Mouse (Mus musculus) T-cell, adult 2 months (primary cell): ENCODE measurements around the gene Jmjd7.
A peak's percentile ranks its signal among the peaks of the same experiment; 100 is the strongest.

Source experiments
- DNase-seq: peaks from one replicate; pipeline ENCODE4 v3.0.0; 2022; ENCODE audit warnings: low spot score

The Jmjd7 gene

DNA sequence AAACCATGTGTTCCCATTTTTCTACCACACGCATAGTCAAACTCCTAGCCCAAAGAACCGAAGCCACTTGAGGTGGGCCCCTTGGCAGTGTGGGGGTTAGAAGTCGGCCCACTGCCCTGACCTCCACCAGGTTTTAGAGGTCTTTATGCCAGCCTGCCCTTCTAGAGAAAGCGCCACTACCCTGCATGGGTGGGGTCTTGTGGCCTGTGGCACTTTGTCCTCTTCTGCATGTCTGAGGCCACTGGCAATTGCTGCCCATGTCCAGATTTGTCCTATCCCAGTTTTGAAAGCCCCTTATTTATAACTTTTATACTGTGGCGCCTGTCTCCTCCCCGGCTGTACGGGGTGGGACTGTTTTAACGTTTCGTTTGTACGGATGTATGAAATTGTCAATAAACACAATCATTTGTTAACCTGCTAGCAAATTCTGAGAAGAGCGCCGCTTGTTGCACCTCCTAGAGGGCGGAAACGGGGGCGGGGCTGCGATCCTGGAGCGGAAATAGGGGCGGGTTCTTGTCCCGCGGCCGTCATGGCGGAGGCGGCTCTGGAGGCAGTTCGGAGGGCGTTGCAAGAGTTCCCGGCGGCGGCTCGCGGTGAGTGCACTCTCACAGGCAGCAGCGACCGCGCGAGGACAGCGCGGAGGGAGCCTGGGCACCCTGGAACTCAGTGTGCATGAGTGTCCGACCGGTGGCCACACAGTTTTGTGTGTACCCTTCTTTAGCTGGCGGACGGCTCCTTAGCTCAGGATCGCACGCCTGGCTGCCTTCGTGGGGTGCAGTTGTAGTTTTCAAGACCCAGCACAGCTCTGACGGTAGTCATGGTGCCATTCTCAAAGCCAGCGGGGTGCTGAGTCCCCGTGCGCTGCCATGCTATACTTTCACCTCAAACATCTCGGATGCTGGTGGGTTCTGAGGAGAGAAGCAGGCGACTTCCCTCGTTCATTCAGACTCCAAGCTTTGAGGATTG is at the start of gene Jmjd7, which contains the start of gene Gm28042:
Jmjd7 (plus strand) TSS at position 500 of the 966 bp plus-strand sequence.
Gm28042 (plus strand) TSS at position 510 of the 966 bp plus-strand sequence.
- DNase-seq = peak; percentile 95

DNA sequence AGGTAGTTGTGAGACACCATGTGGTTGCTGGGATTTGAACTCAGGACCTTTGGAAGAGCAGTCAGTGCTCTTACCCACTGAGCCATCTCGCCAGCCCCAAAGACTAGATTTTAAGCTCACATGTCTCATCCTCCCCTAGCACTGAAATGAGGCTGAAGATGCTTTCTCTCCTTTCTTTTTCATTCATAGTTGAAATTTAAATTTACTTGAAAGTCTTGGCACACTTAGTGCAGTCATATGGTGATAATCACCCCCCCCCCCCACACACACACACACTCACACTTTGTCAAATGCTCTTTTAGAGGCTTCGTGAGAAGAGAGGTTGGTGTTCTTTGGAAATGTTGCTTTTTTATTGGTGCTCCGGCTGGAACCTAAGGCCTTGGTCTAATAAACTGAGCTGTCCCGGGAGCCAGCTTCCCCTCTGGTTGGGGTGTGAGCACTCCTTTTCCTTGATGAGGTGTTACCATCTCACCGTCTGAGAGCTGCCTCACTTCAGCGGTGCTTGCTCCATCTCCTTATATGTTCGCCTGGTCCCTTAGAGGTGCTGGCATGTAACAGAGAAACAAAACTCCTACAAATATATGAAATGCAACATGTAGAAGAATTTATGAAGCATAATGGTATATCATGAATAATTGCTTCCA is 46.8 kb upstream of the Jmjd7 start:
- DNase-seq = no peak

DNA sequence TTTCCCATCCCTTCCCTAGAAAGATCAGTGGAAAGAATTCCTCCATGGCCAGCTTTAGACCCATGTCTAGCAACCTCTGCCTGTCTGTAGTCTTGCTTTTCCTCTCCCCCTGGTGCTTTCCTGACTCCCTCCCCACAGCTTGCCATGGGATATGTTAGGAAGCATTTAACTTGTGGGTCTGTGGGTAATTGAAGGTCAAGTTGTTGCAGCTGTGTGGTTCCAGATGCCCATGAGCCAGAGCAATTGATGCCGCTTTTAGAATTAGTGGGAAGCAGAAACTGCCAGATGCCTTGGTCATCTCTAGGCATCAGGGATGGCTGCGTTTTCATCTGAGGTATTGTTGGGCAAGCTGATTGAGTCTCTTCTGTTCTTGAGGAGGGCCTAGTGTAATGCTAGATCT is 45.7 kb upstream of the Jmjd7 start:
- no peak for DNase-seq

DNA sequence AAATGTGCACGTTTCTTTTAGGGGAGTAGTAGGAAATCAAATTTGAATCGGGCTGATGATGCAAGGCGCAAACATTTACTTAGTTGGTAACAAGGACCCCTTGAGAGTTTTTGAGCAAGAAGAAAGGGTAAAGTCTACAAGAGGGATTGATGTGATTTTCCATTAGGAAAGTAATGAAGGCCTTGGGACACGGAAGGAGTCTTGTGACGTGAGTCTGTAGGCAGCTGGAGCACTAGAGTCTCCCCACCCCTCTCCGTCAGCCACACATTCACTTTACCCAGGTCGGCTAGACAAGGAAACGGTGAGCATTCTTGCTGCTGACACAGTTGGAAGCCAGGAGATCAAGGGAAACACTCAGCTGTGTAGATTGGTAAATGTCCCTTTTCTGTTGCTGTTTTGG is 41.4 kb upstream of the Jmjd7 start:
- DNase-seq = no peak

DNA sequence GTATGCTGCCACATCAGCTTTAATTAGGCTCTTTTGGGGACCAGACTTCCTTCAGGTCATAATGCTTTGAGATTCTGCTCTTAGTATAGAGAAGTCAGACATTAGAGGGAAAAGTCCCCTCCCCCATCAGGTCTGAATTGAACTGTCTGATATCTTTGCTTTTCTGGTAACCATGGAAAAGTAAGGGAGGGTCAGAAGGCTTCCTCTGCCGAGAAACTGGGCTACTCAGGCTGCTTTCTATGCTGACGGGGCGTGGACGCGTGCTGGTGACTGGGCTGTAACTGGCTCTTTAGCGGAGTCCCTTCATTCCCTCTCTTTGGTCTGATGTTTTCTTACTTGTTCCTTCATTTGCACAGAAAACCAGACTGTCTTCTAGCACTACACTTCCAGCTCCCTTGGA is 40.9 kb upstream of the Jmjd7 start:
- DNase-seq = no peak

DNA sequence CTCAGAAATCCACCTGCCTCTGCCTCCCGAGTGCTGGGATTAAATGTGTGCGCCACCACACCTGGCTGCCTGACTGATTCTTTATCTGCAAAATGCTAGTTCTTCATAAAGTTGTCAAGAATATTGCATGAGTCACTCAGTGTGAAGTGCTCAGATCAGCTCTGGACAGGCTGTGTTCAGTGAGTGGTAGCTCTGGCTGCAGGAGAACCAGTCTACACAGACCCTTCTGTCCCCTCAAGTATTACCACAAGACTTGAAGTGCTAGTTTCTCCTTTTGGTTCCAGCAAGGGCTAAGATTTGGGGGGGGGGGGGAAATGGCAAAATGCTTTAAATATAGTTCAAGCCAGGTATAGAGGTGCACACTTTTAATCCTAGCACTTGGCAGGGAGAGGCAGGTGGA is 39.8 kb upstream of the Jmjd7 start:
- DNase-seq = no peak

DNA sequence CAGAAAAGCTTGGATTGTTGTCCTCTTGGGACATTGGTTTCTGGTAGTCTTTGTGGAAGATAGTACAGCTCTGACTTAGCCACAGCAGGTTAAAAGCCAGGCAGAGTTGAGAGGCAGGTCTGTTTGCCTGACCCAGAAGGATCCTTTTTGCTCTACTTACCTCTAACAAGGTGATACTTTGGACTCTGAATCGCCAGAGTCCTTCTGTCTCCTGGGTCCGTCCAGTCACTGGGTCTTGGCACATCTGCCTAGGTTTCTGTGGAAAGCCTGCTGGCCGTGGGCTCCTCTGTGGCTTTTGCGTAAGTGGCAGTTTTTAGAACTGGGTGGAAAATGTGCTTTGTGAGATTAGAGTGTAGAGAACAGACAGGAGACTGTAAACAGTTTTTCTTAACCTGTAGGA is 38.3 kb upstream of the Jmjd7 start:
- no peak for DNase-seq

DNA sequence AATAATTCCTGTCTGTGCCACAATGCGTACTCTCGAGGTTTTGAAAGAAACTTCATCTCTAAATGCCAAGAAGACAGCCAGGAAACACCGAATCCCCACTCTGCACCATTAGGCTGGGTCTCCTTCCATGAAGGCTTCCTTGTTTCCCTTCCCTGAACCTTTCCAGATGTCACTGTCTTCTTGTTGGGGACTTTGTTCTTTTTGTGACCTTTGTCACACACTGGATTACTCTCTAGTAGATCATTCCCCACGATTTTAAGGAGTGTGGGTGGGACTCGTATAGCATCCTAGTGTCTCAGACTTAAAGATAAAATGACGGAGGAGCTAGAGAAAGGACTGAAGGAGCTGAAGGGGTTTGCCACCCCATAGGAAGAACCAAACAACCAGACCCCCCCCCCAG is 36.4 kb upstream of the Jmjd7 start:
- DNase-seq = no peak

DNA sequence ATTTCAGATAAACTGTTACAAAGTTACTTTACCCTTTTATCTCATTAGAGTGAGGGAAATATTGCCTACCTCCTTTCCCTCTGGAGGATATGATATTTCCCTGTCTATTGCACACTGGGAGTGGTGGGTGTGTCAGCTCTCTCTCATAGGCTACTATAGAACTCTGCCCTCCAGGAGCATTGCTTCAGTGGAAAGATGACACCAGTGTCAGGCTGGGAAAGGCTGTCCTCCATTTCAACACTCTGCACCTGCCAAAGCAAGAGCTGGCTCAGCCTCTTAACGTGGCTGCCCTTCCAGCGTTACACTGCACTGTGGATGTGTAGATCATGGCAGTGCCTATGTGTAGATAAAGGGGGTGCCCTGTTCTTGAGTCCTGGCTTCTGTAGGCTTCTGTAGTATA is 34.9 kb upstream of the Jmjd7 start:
- no peak for DNase-seq

DNA sequence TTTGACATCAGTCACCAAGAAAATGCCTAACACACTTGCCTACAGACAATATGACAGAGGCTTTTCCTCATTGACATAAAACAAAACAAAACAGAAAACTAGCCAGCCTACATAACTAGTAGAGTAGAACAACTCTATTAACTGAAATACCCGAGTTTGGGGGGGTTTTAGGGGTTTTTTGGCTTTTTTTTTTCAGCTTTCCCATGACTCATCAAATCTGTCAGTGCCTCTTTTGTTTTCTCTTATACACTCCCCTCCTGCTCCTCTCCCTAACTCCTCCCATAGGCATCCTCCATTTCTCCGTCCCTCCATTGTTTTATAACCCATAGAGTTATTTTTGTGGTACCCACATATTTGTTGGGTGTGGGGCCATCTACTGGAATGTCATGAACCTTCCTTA is 33.8 kb upstream of the Jmjd7 start:
- no peak for DNase-seq

DNA sequence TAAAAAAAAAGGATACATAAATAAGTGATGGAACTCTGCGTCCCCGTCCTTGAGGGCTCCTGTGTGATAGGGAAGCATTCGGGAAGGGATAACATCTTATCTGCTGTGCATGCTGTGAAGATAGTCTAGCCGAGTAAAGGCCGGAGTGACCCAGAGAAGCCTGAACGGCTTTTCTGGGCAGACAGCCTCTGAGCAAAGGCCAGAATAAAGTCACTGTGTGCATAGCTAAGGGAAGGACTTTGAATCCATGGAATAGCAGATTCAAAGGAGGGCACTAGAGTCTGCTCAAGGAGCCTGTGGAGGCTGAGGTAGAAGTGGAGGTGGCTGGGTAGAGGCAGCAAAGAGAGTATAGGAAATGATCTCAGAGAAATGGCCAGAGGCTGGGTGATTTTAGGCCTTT is 32.4 kb upstream of the Jmjd7 start:
- no peak for DNase-seq

DNA sequence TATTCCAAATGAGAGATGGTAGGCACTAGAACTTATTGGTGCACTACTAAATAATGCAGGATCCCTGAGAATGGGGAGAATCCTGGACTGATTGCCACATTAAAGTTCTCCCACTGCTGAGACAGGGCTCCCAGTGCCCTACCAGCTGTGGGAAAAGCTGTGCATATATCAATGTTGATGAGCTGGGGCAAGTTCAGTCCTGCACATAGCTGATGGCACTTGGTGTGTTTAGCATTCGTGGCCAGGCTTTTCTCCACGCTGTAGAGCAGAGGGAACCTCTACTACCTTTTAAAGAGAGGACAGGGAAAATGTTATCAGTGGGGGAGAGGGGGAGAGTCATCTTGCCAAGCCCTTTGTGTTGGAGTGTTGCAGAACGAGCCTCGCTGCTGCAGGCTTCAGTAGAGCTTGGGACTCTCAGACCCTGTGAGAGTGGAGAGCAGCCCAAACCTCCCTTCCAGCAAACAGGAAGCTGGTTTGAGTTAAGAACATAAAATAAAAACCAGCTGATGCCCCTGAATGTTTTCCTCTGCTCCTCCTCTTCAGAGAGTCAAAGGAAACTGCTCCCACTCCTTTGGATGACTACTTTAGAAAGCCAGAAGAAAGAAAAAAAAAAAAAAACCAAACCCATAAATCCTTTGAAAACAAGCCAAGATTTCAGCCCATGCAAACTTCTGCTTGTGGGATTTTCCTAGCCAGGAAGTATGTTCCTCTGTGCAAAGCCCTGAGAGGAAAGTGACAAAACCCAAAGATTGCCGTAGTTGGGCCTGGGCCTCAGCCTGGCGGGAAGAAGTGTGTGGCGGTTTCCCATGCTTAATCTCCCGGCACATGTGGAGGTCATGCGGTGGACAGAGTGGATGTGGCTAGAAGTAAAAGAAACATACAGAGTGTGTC is 31.6 kb upstream of the Jmjd7 start:
- DNase-seq = no peak

DNA sequence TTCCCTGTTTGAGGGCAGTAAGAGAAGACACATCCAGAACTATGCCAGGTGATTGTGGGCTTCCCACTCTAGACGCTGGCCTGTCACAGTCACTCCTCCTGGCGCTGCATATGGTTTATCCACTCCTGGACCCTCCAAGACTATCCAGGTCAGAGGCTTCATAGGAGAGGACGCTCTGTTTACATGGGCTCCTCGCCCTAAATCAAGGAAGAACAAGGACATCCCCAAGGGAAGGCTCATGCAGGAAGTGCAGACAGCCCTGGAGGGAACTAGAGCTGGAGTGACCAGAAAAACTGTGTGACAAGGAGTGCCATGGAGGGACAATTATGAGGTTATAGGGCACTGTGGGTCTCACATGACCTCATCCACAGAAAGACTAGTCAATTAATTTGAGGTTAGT is 29.9 kb upstream of the Jmjd7 start:
- DNase-seq = no peak

DNA sequence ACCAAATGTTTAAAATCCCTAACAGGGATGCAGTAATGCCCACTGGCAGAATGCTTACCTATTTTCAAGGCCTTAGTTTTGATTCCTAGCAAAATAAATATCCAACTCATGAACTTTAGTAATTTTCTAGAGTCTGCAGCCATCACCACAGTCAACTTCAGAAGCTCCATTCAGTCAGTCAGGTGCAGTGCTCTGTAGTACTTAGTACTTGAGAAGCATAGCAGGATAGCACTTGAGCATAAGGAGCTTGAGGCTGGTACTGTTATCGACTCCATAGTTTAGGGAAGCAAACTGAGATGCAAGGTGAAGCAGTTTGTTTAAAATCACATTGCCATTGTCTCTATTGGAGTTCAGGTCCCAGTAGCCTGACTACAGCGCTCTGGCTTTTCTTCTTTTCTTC is 27.6 kb upstream of the Jmjd7 start:
- DNase-seq = no peak

DNA sequence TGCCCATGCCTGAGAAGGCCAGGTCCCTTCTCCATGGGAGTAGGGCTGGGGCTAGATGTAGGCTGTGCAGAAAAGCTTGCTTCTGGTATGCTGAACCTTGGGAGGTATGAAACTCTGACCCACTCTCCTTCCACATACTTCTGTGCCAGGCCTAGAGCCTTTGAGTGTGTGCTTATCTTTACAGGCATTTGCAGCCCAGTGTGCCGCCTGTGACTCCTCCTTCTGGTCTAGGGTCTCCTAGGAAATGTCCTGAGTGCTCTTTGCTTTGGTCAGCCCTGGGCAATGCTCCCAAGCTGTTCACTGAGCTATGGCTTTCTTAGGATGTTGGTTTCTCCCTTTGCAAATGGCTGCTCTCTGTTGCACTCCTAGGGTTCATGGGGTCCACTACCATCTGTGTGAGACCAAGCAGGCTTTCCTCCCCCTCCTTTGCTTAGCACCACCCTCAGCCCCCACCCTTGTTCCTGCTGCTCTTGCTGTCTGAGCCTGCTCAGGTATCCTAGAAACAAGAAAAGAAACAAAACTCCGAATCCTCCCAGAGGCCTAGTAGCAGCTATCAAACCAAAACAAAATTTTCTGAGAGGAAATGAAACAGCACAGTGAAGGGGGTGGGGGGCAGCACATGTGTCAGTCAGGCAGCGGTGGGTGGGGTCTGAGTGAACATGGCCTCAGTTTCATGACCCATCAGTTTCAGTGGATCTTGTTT is 26.2 kb upstream of the Jmjd7 start:
- no peak for DNase-seq

DNA sequence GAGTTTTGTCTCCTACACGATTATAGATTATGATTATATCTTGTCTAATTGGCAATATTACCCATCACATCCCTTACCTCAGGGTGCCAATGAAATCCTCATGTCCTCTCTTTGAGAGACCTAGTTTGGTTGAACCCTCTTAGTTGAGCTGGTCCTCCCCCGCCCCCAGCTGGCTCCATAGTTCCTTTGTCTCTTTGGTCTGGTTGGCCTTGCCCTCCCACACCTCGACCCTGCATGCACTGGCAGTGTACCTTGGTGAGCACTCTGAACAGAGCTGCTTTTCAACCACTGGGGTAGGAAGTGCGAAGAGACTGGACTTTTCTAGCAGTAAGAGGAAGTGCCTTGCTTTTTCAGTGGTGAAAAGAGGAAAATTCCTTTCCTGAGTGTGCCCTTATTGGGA is 25.3 kb upstream of the Jmjd7 start:
- no peak for DNase-seq

DNA sequence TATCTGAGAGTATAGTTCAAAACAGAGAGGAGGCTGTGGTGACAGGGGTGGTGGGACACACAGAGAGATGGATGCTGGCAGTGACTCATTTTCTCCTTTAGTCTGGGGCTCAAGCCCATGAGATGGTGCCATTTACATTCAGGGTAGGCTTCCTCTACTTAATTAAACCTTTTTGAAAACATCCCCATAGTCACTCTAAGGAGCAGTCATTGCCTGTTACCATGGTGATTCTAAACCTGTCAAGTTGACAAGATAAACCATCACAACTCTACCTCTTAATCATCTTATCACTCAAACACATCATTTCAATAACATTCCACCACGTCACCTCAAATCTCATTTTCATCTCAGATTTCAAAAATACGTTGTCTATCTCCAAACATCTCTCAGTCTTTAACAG is 23.3 kb upstream of the Jmjd7 start:
- DNase-seq = no peak

DNA sequence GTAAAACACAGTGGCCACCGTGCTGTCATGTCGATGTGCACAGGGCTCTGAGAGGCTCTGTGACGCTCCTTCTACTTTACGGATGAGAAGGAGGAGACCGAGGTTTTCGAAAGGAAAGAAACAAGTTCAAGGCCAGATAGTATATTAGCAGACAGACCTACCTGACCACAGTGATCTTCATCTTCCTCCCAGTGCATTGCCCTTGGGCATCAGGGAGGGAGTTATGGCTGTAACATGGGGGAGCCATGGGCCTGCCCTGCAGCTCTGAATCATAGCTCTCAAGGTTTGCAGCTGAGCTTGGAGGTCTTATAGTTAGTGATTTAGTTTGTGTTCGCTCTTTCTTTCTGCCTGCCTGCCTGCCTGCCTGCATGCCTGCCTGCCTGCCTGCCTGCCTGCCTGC is 20.6 kb upstream of the Jmjd7 start:
- no peak for DNase-seq

DNA sequence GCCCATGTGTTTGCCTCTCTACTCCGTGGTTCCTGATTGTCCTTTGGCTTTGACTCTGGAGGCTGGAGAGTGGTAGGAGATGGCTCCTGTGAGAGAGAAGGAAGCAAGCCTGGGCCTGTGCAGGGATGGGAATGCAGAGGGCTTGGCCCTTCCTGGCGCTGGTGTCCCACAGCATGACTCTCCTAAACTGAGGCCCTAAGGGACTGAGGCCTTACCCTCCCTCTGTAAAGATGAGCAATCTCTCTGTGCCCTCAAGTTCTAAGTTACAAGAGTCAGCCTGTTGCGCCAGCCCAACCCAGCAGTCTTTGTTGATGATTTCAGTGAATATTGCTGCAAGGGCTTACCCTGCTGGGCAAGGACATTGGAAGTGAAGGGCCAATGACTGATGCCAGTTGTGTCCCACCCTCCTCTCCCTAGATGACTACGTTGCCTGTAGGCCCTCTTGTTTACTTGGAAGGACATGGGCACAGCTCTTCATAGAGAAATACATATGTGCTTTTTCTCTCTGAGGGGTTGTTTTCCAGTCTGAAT is 19.5 kb upstream of the Jmjd7 start:
- no peak for DNase-seq

DNA sequence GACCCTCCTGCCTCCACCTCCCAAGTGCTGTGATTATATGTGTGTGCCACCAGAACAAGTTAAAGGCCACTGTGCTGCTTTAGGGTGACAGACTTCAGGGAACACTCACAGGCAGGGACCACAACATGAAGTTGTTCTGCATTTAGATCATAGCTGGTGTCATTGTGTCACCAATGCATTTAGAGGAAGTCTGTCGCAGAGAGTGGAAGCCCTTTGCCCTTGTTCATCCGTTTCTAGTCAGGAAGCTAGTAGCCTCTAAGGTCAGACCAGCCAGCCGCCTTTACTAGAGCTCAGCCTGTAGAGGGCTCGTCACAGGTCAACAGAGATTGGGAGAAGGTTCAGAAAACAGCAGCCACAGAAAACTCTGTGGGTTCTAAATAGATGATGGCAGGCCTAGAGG is 18.6 kb upstream of the Jmjd7 start:
- DNase-seq = no peak

DNA sequence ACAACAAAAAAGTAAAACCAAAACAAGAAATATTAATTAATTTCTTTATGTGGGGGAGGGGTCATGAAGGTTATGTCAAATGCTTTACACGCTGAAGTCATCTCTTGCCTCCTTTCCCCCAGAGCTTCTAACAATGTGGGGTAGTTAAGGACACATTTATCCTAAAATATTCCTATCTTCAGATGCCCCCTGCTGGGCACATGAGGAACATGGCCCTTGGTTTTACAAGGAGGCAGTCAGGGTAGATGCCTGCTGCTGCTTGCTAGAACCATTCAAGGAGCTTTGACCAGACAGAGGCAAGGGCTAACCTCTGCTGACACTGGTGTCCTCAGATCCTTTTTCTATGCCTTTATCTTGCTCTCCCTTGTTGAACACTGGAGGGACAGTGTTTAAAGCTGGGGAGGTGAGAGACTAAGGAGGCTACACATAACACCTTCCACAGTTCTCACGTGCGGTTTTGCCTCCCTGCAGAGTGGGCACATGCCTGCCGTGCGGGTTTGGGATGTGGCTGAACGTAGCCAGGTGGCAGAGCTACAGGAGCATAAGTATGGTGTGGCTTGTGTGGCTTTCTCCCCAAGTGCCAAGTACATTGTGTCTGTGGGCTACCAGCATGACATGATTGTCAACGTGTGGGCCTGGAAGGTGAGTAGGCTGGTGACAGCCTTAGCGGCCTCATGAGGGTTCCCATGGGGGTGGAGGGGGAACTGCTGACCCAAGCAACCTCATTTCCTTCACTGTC is 15.7 kb upstream of the Jmjd7 start:
- peak; percentile 25 for DNase-seq
